Mouse (Mus musculus) brain, embryonic 14.5 days (tissue): ENCODE results near the gene Gprasp1.

Experiments used
- CTCF ChIP-seq: fragments of 200-500 bp; IDR thresholded peaks from 2 replicates; pipeline ENCODE4 v1.5.1; 2012; ENCODE audit warnings: inconsistent platforms, mild to moderate bottlenecking, moderate library complexity, borderline replicate concordance; ENCODE audit not compliant: insufficient read depth, insufficient read length; ENCODE audit errors: extremely low read depth
- POLR2A ChIP-seq: fragments of 200-500 bp; IDR thresholded peaks from 2 replicates; pipeline ENCODE4 v1.6.1; 2012; ENCODE audit warnings: mild to moderate bottlenecking, inconsistent platforms, borderline replicate concordance; ENCODE audit not compliant: poor library complexity, insufficient read depth, insufficient read length, severe bottlenecking; ENCODE audit errors: extremely low read depth

DNA sequence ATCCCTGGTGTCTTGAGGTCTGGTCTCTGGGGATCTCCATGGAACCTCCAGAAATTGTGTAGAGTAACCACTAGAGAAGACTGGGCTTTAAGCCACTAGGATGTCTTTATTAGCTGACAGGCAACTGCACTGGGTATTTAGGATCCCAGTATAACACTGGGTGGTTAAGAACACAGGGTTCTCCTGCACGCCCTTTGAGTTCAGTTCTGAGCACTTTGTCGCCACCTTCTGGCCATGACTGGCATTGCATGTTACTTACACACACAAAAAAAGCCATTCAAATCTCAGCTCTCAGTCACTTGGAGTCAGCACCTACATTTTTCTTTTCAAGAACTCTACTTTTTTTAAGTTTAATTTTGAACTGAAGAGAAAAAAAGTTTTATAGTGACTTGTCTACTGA is 10.3 kb downstream of the Gprasp1 start:
- peak; percentile 84 for TF ChIP-seq CTCF
- no peak for TF ChIP-seq POLR2A
